ENCODE assay signal across 8 mouse cellular contexts in genomic region chr9:62980777-62981202, GRCm38 (mm10). TPM values are rescaled to one million over a fixed set of nuclear protein-coding genes. Genes with fewer than 3 reads are reported as not detected.
DNase-seq lines count a peak whose midpoint lies in the region; ATAC-seq lines count a peak whose summit lies in the region.

No protein-coding gene starts in this region.

- peak overlapping the region; percentile 83 for H3K4me3 ChIP-seq in brown adipose tissue, adult 24 weeks (ENCODE audit: insufficient read depth, low read depth, low read length)
- peak overlapping the region; percentile 97 for H3K4me3 ChIP-seq in heart, embryonic 13.5 days
- peak overlapping the region; percentile 99 for H3K4me3 ChIP-seq in liver, embryonic 12.5 days
- H3K4me3 ChIP-seq in stomach, embryonic 15.5 days (replicated peaks) = peak overlapping the region; percentile 73

- H3K27me3 ChIP-seq in heart, embryonic 13.5 days (replicated peaks) = no peaks in the 10 kb centered on the region
- H3K27me3 ChIP-seq in liver, embryonic 12.5 days (replicated peaks) = no peaks in the 10 kb centered on the region
- no peaks in the 10 kb centered on the region for H3K27me3 ChIP-seq in stomach, embryonic 15.5 days (replicated peaks)

- peak overlapping the region; percentile 95 for H3K9ac ChIP-seq in heart, embryonic 13.5 days
- H3K9ac ChIP-seq in liver, embryonic 12.5 days = peak overlapping the region; percentile 97
- H3K9ac ChIP-seq in stomach, embryonic 15.5 days = peak overlapping the region; percentile 95

- ATAC-seq in heart, embryonic 13.5 days (ENCODE audit: extremely low read depth, insufficient number of reproducible peaks, low FRiP score, low TSS enrichment) = peak; percentile 91
- peak; percentile 96 for ATAC-seq in liver, embryonic 12.5 days
- ATAC-seq in stomach, embryonic 15.5 days (ENCODE audit: insufficient read depth, low FRiP score, low read depth) = peak; percentile 96

- DNase-seq in CD4-positive, CD25-positive, alpha-beta regulatory T cell, adult 2 months (ENCODE audit: low read depth, low spot score) = peak; percentile 98
- peak; percentile 28 for DNase-seq in fat pad, adult 2 months (ENCODE audit: extremely low read depth, low read depth, low spot score)
- DNase-seq in kidney, postnatal 10 days = peak; percentile 99
- DNase-seq in natural killer cell, adult 2 months (ENCODE audit: low spot score in 2 of 2) = peak; percentile 97 to 98

- H3K4me2 ChIP-seq in heart, embryonic 13.5 days = peak overlapping the region; percentile 89
- peak overlapping the region; percentile 95 for H3K4me2 ChIP-seq in liver, embryonic 12.5 days
- peak overlapping the region; percentile 90 for H3K4me2 ChIP-seq in stomach, embryonic 15.5 days

- WGBS in heart, embryonic 13.5 days = under 1% methylated on average over 38 of the region's 38 CpGs
- under 1% methylated on average over 38 of the region's 38 CpGs for WGBS in liver, embryonic 12.5 days (ENCODE audit: insufficient replicate concordance)
- WGBS in stomach, embryonic 15.5 days = under 1% methylated on average over 37 of the region's 38 CpGs

- 0 out of 2 replicates have a peak, but pooled peaks cover 4% of the 10 kb centered on the region for H3K9me3 ChIP-seq in heart, embryonic 13.5 days
- no peaks in the 10 kb centered on the region for H3K9me3 ChIP-seq in liver, embryonic 12.5 days (replicated peaks)
- no peaks in the 10 kb centered on the region for H3K9me3 ChIP-seq in stomach, embryonic 15.5 days

- H3K27ac ChIP-seq in brown adipose tissue, adult 24 weeks (replicated peaks; ENCODE audit: low read depth, low read length) = peak overlapping the region; percentile 63; the same call in 1 of the 2 replicates
- peak overlapping the region; percentile 98 for H3K27ac ChIP-seq in heart, embryonic 13.5 days (replicated peaks)
- peak overlapping the region; percentile 93 for H3K27ac ChIP-seq in liver, embryonic 12.5 days
- peak overlapping the region; percentile 98 for H3K27ac ChIP-seq in stomach, embryonic 15.5 days

- no peaks in the 10 kb centered on the region for H3K4me1 ChIP-seq in brown adipose tissue, adult 24 weeks (ENCODE audit: control insufficient read depth, insufficient read depth, insufficient read length, low read length)
- H3K4me1 ChIP-seq in heart, embryonic 13.5 days = peaks cover 38% of the 10 kb centered on the region
- peaks cover 48% of the 10 kb centered on the region for H3K4me1 ChIP-seq in liver, embryonic 12.5 days
- H3K4me1 ChIP-seq in stomach, embryonic 15.5 days = 0 out of 2 replicates have a peak, but pooled peaks cover 4% of the 10 kb centered on the region

- H3K36me3 ChIP-seq in heart, embryonic 13.5 days = no peaks in the 10 kb centered on the region
- H3K36me3 ChIP-seq in liver, embryonic 12.5 days = peaks cover under 1% of the 10 kb centered on the region; the same call in 1 of the 2 replicates
- no peaks in the 10 kb centered on the region for H3K36me3 ChIP-seq in stomach, embryonic 15.5 days

RNA-seq across cellular contexts. Expression of gene Pias1, which starts 6.9 kb away (rescaled TPM):
- polyA plus RNA-seq in brown adipose tissue, adult 24 weeks (2012; ENCODE audit: insufficient read depth, insufficient read length, missing spikeins) = 8.9 and 12.3 TPM in 2 replicates
- 35.5 and 39.6 TPM in 2 replicates for polyA plus RNA-seq in heart, embryonic 13.5 days (2015; fragmentation: Nextera tagmentation; extraction: Ambion mirVana)
- 30.2 and 31.9 TPM in 2 replicates for polyA plus RNA-seq in liver, embryonic 12.5 days (2016; fragmentation: Nextera tagmentation; extraction: Ambion mirVana)
- polyA plus RNA-seq in stomach, embryonic 15.5 days (2015; fragmentation: Nextera tagmentation; extraction: Ambion mirVana) = 46.7 and 48.0 TPM in 2 replicates

Comparison
In these comparisons a context has a peak if more than half of its experiments do, and no peak if none do; other contexts are left out.
1. Peak in every context shown above with its lines: DNase-seq, ATAC-seq, H3K4me3 ChIP-seq and H3K27ac ChIP-seq.
2. DNase-seq: peak in every context shown above with its lines; median percentile 99 in kidney, postnatal 10 days; 98 in CD4-positive, CD25-positive, alpha-beta regulatory T cell, adult 2 months; 98 in natural killer cell, adult 2 months; 28 in fat pad, adult 2 months.